Mouse (Mus musculus) kidney, embryonic 16.5 days (tissue): ENCODE measurements at regions not wholly inside any gene's neighbourhood (a gene's known extent, or its start where the extent isn't known, plus 50 kb on each side); places are given as distances from the start of the nearest gene placed in this dataset.

Experiments
- ATAC-seq: fragments of 200-750 bp; cut with Nextera tagmentation; 2 replicates; pipeline ENCODE4 v1.8.0; 2017; ENCODE audit warnings: moderate TSS enrichment; ENCODE audit not compliant: low FRiP score, low TSS enrichment
- H3K27ac ChIP-seq: fragments of 300-500 bp; sonication (generic); 2 replicates; pipeline ENCODE4 v1.5.1; 2014; ENCODE audit warnings: low read length
- H3K27me3 ChIP-seq: fragments of 300-500 bp; sonication (generic); 2 replicates; pipeline ENCODE4 v1.6.1; 2014; ENCODE audit warnings: low read length, control low read depth, mixed read lengths; ENCODE audit not compliant: insufficient read depth
- H3K36me3 ChIP-seq: fragments of 300-500 bp; sonication (generic); 2 replicates; pipeline ENCODE4 v1.6.1; 2014; ENCODE audit warnings: low read length, control low read depth, mixed read lengths; ENCODE audit not compliant: insufficient read depth
- H3K4me1 ChIP-seq: fragments of 300-500 bp; sonication (generic); 2 replicates; pipeline ENCODE4 v1.6.1; 2014; ENCODE audit warnings: low read length, control low read depth, mixed read lengths; ENCODE audit not compliant: insufficient read depth
- H3K4me2 ChIP-seq: fragments of 300-500 bp; sonication (generic); replicated peaks from 2 replicates; pipeline ENCODE4 v1.6.1; 2014; ENCODE audit warnings: low read depth, low read length
- H3K4me3 ChIP-seq: fragments of 300-500 bp; sonication (generic); 2 replicates; pipeline ENCODE4 v1.5.1; 2014; ENCODE audit warnings: mild to moderate bottlenecking, low read length
- H3K9ac ChIP-seq: fragments of 300-500 bp; sonication (generic); replicated peaks from 2 replicates; pipeline ENCODE4 v1.6.1; 2014; ENCODE audit warnings: low read length
- H3K9me3 ChIP-seq: fragments of 300-500 bp; sonication (generic); 2 replicates; pipeline ENCODE4 v1.6.1; 2016; ENCODE audit warnings: low read length, control low read depth
- WGBS: fragments of 180-500 bp; shearing (Covaris S2); extraction: QIAGEN DNeasy Blood & Tissue Kit; methylation state at CpG from one replicate; pipeline ENCODE4 v1.1.7; 2014; 5-methylcytosine and 5-hydroxymethylcytosine counted together

DNA sequence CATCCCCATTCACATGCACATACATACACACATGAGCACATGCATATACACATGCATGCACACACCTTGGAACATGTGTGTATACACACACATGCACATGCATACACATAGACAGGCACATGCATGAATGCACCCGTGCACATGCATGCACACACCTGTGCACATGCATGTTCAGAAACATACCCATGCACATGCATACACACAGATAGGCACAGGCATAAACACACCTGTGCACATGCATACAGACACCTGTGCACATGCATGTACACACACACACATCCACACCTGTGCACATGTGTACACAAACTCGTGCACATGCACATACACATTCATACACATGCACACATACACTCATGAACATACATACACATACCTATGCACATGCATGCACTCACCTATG, 50.9 kb upstream of the Cyyr1 start:
- Histone ChIP-seq H3K4me2 (no peak overlapping the region), H3K36me3 (no peaks in the 10 kb centered on the region), H3K27ac (no peak overlapping the region), H3K9ac (no peak overlapping the region), H3K4me1 (no peaks in the 10 kb centered on the region), H3K4me3 (no peak overlapping the region), H3K9me3 (no peaks in the 10 kb centered on the region), H3K27me3 (no peaks in the 10 kb centered on the region)
- ATAC-seq: no peak
- WGBS: 79% methylated on average over 2 of the region's 2 CpGs
